Mouse (Mus musculus): ENCODE measurements at regions not wholly inside any gene's neighbourhood (a gene's known extent, or its start where the extent isn't known, plus 50 kb on each side); places are given as distances from the start of the nearest gene placed in this dataset.

DNA sequence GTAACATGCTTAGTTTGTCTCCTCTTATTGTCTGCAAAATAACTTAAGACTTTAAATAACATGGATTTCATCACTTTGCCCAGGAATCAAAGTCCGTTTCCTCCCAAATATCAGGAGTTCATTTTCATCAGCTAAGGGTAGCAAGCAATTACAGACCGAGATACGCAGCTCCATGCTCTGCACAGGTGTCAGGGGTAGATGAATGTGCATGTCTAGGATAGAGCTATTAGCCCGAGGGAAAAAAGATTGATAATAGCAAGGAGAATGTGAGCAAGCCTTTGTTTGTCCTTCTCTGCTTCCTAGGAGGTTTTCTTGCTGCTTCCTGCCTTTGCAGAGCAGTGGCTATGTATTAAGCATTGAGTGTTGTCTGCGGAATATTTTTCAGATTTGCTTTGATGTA is 77.8 kb downstream of the Tas2r134 start:
- no peak for TF ChIP-seq HCFC1 (IDR thresholded peaks at IDR 0.05; ENCODE audit: borderline replicate concordance, insufficient read depth, low read length)
- no peak for TF ChIP-seq CHD2 (IDR thresholded peaks at IDR 0.05; ENCODE audit: low read depth, low read length)

Measured in ES-E14 (cell line).